Mouse (Mus musculus): ENCODE results near the gene Ly86.

The Ly86 gene

DNA sequence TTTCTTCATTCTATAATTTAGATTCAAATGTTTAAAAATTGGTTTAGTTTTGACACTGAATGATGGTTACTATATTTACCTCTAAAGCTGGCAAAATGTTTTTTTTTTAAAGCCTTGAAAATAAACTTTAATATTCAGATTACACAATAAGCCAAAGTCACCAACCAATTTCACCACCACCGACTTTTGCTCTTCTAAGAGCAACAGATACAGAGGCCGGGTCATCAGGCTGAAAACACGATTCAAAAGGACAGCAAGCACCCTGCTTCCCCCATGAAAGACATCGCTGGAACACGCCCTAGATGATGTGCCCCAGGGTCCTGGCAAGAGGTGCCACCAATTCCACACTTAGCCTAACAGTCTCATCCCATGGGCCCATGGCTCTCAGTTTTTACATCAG is 113.5 kb downstream of the Ly86 start:
- DNase-seq (ENCODE audit: low read depth, low spot score) = no peak

DNA sequence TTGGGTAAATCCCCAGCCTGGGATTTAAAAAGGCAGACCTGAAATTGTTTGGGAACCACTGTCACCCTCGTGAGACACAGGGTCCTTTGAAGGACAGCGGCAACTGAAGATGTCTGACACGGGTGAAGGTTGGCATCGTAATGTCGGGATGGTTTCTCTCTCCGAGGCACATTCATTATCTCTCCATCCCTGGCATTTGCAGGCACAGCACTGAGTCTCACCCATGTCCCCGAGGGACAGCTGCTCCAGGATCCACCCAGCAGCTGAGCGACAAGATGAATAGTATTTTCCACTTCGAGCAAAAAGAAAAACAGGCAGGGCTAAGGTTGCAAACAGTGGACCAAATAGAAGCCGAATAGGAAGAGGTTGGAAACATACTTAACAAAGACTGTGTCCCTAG is 114.0 kb downstream of the Ly86 start:
- no peak for DNase-seq (ENCODE audit: low read depth, low spot score)

DNA sequence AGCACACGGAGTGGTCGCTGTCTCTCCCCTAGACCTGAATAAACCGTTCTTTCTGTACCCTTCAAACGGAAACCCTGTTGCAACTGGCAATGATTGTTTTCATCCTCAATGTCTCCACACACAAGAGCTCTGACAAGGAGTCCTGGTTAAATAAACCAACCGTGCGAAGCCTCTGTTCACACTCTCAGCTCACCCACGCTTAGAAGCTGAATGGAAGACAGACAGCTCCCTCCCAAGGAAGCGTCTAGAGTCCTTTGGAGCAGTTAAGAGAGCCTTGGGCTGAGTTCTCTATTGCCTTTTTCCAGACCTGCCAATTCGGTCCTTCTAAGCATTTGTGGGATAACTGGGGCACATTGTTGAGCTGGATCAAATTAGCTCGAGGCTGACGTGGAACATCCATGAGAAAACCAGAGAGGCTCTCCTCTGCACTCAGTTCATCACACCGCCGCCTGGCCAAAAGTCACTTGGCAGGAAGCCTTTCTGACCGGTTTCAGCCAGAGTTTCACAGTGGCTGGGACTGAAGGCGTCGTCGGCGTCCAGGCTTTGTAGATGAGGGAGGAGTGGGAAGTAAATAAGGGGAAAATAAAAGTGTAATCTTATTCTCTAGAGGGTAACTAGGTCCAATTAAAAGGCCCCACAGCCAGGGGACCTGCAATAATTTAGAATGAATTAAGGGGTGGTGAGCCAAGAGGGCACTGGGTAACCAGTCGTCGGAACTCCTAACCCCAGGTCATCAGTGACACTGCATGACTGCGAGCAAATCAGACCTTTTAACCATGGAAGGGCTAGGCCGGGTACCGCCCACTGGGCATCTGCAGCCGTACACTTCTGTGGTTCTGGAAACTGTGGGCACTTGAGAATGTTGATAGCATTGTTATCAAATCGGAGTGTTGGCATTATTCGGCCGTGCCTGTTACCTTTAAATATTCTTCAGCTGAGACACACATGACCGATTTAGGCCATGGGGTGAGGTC is 115.2 kb downstream of the Ly86 start:
- DNase-seq (ENCODE audit: low read depth, low spot score) = no peak

DNA sequence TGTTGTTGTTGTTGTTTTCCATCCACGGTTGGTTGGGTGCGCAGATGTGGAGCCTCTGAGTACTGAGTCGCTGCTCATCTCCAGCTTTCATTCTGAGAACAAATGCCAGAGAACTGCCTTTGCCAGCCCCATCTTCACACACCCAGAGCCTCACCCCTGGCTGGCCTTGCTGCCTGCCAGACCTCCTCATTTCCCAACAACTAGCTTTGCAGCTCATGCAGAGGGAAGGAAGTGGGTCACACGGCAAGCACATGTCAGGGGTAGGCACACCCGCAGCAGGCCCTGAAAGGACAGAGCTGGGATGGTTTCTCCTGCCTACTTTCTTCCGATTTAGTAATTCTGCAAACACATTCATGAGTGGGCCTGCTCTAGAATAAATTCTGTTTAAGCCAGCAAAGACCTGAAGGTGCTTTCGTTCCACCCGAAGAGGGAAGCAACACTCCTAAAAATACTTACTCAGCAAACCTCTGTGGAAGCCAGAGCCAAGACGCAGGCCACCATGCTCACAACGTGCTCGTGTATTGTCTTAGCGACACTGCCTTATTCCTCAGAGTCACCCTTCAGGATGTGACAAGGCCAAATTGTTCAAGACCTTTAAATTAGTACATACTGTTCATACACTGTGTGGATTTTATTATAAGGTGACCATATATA is 117.2 kb downstream of the Ly86 start:
- DNase-seq (ENCODE audit: low read depth, low spot score) = no peak

DNA sequence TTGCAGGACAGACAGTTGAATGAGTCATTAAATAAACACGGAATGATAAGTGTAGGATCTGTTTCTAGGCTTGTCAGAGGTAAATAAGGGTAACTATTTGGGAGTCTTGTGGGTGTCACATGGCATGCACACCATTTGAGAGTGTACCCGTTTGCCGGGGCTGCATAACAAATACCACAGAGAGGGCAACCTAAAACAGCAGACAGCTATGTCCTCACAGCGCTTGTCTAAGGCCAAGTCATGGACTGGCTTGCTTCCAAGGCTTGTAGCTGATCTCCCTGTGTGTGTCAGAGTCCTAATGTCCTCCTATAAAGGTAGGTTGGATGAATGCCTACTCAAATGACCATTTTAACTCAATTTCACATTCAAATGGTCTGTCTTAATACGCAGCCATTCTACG is 120.7 kb downstream of the Ly86 start:
- no peak for DNase-seq (ENCODE audit: low read depth, low spot score)

DNA sequence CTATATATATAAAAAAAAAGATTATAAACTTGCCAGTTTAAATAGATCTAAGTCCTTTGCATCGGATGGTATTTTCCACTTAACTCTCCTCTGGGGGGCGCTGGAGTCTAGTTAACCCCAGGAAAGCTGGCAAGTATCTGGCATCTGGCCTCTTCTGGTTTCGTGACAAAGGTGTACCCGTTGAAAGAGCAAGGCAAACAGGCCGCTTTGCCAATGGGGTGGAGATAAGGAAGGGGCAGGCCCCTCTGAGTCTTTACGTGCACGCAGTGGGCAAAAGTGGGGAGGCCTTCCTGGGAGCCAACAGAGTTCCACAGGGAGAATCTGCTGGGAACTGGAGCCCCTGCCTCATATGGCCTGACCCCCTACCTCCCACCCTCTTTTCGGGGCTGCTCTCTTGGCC is 122.8 kb downstream of the Ly86 start:
- DNase-seq (ENCODE audit: low read depth, low spot score) = peak; percentile 72

All from mesoderm, embryonic 11.5 days (tissue).